Mouse (Mus musculus) midbrain, postnatal 0 days (tissue): ENCODE data around the gene Tet3. TPM values are rescaled to one million over a fixed set of nuclear protein-coding genes. Genes with fewer than 3 reads are reported as not detected.

Experiments used
- ATAC-seq: fragments of 200-750 bp; cut with Nextera tagmentation; 2 replicates; pipeline ENCODE4 v1.8.0; 2017; ENCODE audit warnings: moderate number of reproducible peaks, mild to moderate bottlenecking, moderate TSS enrichment, moderate library complexity; ENCODE audit not compliant: low FRiP score
- DNase-seq: peaks from one replicate; pipeline ENCODE4 v3.0.0-alpha.2; 2015; ENCODE audit warnings: low spot score
- H3K27ac ChIP-seq: fragments of 300-500 bp; sonication (generic); 2 replicates; pipeline ENCODE4 v1.5.1; 2014; ENCODE audit warnings: low read depth, mild to moderate bottlenecking, low read length, mixed read lengths
- H3K27me3 ChIP-seq: fragments of 300-500 bp; sonication (generic); 2 replicates; pipeline ENCODE4 v1.6.1; 2014; ENCODE audit warnings: low read length, control low read depth, mixed read lengths; ENCODE audit not compliant: insufficient read depth
- H3K36me3 ChIP-seq: fragments of 300-500 bp; sonication (generic); 2 replicates; pipeline ENCODE4 v1.6.1; 2014; ENCODE audit warnings: low read length, control low read depth, mixed read lengths; ENCODE audit not compliant: insufficient read depth
- H3K4me1 ChIP-seq: fragments of 300-500 bp; sonication (generic); 2 replicates; pipeline ENCODE4 v1.6.1; 2014; ENCODE audit warnings: mild to moderate bottlenecking, control low read depth, antibody characterized with exemption, low read length, mixed read lengths; ENCODE audit not compliant: insufficient read depth
- H3K4me2 ChIP-seq: fragments of 300-500 bp; sonication (generic); 2 replicates; pipeline ENCODE4 v1.6.1; 2014; ENCODE audit warnings: low read depth, mild to moderate bottlenecking, low read length, mixed read lengths; ENCODE audit not compliant: poor library complexity, severe bottlenecking
- H3K4me3 ChIP-seq: fragments of 300-500 bp; sonication (generic); 2 replicates; pipeline ENCODE4 v1.5.1; 2014; ENCODE audit warnings: low read depth, mild to moderate bottlenecking, low read length, moderate library complexity
- H3K9ac ChIP-seq: fragments of 300-500 bp; sonication (generic); replicated peaks from 2 replicates; pipeline ENCODE4 v1.6.1; 2014; ENCODE audit warnings: mild to moderate bottlenecking, low read length, moderate library complexity, mixed read lengths; ENCODE audit not compliant: poor library complexity, severe bottlenecking
- H3K9me3 ChIP-seq: fragments of 300-500 bp; sonication (generic); 2 replicates; pipeline ENCODE4 v1.6.1; 2016; ENCODE audit warnings: low read length, control low read depth
- CTCF ChIP-seq: IDR thresholded peaks from 2 replicates; pipeline ENCODE4 v1.5.1; 2016; ENCODE audit warnings: antibody characterized with exemption, mild to moderate bottlenecking
- WGBS: fragments of 180-500 bp; shearing (Covaris S2); extraction: QIAGEN DNeasy Blood & Tissue Kit; methylation state at CpG from one replicate; pipeline ENCODE4 v1.1.7; 2014; 5-methylcytosine and 5-hydroxymethylcytosine counted together
- polyA plus RNA-seq: library from polyadenylated mRNA; unstranded; fragments of >200 nt; fragmentation: Nextera tagmentation; extraction: Ambion mirVana; gene quantifications from 2 replicates; pipeline ENCODE4 v1.2.1, GENCODE M21; 2015
- total RNA-seq: library from RNA; depleted of rRNA; stranded (reverse); fragments of >200 nt; gene quantifications from 2 replicates; pipeline ENCODE4 v1.2.3, GENCODE M21; 2014

Tet3 gene
- total and polyA plus RNA-seq, 2 experiments from 2014 or later: 32.0 to 48.5 TPM

DNA sequence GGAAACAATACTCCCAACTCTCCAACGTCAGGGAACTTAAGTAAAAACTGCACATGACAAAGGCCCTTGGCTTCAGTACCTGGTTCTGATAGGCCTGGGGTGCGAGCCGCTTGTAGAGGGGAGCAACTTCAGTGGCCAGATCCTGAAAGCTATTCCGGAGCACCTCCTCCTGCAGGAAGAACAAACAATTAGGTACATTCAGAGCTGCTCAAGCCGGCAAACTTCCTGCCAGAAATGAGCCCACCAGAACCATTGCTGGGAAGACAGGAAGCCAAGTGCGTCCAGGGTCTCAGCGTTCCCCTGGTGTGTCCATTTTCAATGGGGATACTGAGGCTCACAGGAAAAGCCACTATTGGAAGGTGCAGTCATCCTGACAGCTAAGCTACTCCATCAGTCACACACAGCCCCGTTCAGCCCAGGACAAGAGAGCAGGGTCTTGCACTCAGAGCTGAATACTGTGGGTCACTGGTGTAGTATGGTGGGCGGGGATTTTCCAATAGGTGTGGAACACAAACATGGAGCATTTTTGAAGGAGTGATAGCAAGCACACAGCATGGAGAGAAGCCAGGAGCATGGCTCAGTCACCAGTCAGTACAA lies 85.1 kb downstream of the Tet3 start:
- no peak for DNase-seq
- Histone ChIP-seq H3K9ac (no peak overlapping the region), H3K36me3 (peaks cover 89% of the 10 kb centered on the region), H3K27me3 (no peaks in the 10 kb centered on the region), H3K4me2 (no peak overlapping the region), H3K9me3 (no peaks in the 10 kb centered on the region), H3K4me1 (no peaks in the 10 kb centered on the region), H3K27ac (no peak overlapping the region), H3K4me3 (no peak overlapping the region)
- ATAC-seq: no peak
- TF ChIP-seq CTCF: no peak
- 84% methylated on average over 9 of the region's 9 CpGs for WGBS

DNA sequence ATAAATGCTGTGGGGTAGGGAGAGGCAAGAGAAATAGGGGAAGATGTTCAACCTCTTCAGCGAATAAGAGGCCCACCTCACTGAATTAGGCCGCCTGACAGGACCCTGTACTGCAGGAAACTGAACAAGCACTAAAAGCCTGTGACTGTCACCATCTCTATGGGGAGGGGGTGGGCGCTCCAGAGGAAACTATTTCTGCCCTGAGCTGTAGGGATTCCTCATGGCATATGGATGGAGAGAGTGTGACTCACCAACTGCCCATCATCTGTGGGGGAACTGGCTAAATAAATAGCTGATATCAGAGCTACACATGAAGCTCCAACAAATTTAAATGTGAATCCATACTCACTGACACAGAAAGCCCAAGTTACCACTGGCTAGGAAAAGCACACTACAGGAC lies 87.5 kb downstream of the Tet3 start:
- whole genome bisulfite sequencing: 90% methylated on average over 3 of the region's 3 CpGs
- H3K4me2 ChIP-seq: no peak overlapping the region
- no peaks in the 10 kb centered on the region for H3K27me3 ChIP-seq
- no peaks in the 10 kb centered on the region for H3K4me1 ChIP-seq
- H3K27ac ChIP-seq: no peak overlapping the region
- DNase-seq: no peak
- no peak overlapping the region for H3K4me3 ChIP-seq
- no peak overlapping the region for H3K9ac ChIP-seq
- no peak for TF ChIP-seq CTCF
- peaks cover 87% of the 10 kb centered on the region for H3K36me3 ChIP-seq
- ATAC-seq: no peak
- no peaks in the 10 kb centered on the region for H3K9me3 ChIP-seq

DNA sequence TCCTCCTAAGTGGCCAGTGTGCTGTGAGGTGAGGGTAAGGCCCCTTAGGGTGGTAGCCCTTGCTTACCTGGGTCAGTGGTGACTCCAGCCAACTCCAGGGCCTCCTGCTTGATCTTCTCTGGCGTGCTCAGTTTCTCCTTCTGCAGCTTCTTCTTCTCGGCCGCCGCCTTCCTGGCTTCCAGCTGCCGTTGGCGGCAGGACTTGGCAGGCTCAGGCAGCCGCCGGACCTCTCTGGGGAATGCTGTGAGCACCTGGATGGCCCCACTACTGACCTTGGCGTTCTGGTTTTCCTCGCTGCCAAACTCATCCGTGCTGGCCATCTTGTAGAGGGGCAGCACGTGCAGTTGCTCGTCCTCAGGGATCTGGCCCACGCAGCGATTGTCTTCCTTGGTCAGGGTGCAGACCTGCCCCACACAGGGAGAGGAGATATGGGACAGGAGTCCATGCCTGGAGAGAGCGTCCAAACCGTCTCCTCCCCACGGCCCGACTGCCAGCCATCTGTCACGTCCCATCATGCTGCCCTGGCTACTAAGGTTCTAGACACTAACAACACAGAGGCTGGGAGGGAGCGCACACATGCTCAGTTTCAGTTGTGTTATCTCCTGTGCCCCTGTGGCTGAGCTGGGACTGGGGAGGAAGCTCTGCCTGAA lies 88.4 kb downstream of the Tet3 start:
- no peak for DNase-seq
- no peak overlapping the region for H3K4me3 ChIP-seq
- H3K9me3 ChIP-seq: no peaks in the 10 kb centered on the region
- no peak for ATAC-seq
- TF ChIP-seq CTCF: no peak
- H3K4me2 ChIP-seq: no peak overlapping the region
- peaks cover 81% of the 10 kb centered on the region for H3K36me3 ChIP-seq
- no peak overlapping the region for H3K27ac ChIP-seq
- no peaks in the 10 kb centered on the region for H3K27me3 ChIP-seq
- no peaks in the 10 kb centered on the region for H3K4me1 ChIP-seq
- 91% methylated on average over 21 of the region's 21 CpGs for WGBS
- H3K9ac ChIP-seq: no peak overlapping the region

DNA sequence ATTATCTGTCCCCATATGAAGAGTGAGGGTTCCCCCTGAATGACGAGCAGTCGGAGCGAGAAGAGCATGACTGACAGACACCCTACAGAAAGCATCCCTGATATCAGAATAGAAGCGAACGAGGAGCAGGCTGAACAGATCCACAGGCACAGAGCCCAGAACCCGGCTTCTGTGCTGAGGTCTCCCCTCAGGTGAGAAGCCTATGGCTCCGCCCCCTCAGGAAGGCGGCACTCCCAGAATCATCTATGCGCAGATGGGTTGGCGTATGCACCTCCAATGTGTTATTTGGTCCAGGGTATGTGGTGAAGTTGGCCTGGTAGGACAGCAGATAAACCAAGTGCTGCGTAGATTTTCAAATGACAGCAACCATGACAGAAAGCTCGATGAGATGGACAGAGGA lies 95.8 kb downstream of the Tet3 start:
- no peak for ATAC-seq
- Histone ChIP-seq H3K9ac (no peak overlapping the region), H3K4me3 (no peak overlapping the region), H3K4me1 (no peaks in the 10 kb centered on the region), H3K27ac (no peak overlapping the region), H3K4me2 (no peak overlapping the region), H3K9me3 (no peaks in the 10 kb centered on the region), H3K36me3 (peaks cover 39% of the 10 kb centered on the region), H3K27me3 (no peaks in the 10 kb centered on the region)
- TF ChIP-seq CTCF: no peak
- WGBS: 91% methylated on average over 12 of the region's 12 CpGs
- no peak for DNase-seq

DNA sequence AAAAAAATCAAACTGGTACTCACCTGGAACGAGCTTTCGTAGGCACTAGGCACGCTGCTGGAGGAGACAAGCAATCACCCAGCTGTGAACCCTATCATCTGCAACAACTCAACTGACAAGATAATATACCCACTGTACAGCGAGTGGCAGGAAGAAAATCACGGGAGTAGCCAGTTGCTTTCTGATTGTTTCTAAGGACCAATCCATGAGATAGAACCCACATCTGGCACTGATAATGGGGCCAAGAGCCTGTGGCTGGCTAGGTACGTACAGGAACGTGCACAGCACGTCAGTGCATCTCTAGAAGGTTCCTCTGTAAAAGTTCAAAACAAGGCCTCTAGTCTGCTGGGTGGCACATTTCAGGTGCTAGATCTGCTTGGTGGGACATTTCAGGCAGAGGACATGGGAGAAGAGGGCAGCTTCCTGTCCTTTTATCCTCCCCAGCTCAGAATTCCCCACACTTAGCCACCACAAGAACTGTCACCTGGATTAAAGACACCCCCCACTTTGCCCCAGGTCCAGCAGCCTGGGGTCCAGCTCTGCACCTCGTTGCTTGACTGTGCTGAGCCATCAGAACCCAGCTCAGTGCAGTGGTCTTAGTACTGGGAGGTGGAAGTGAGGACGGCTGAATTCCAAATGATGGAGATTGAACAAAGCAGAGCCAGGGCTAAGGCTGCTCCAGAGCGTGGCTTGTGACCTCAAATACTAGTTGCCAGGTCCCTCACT lies 97.2 kb downstream of the Tet3 start:
- Histone ChIP-seq H3K36me3 (peaks cover 28% of the 10 kb centered on the region), H3K27me3 (no peaks in the 10 kb centered on the region), H3K27ac (no peak overlapping the region), H3K9me3 (no peaks in the 10 kb centered on the region), H3K4me3 (no peak overlapping the region), H3K9ac (no peak overlapping the region), H3K4me2 (no peak overlapping the region), H3K4me1 (no peaks in the 10 kb centered on the region)
- no peak for DNase-seq
- WGBS: 88% methylated on average over 11 of the region's 11 CpGs
- ATAC-seq: no peak
- TF ChIP-seq CTCF: no peak

DNA sequence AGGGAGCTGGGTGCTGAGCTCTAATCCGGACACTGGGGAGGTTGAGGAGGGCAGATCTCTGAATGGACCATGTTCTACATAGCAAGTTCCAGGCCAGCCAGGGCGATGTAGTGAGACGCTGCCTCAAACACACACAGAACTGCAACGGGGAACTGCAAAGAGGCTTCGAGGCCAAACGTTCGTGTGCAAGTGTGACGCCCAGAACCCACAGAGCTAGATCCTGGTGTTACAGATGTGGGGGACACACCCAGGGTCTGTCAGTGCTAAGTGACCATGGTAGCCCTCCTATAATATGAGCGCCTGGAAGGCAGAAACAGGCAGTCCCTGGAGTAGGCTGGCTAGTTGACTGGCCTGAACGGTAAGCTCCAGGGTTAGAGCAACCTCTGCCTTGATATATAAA lies 101.4 kb downstream of the Tet3 start:
- no peak overlapping the region for H3K9ac ChIP-seq
- WGBS: 95% methylated on average over 10 of the region's 10 CpGs
- H3K27ac ChIP-seq: no peak overlapping the region
- no peak overlapping the region for H3K4me3 ChIP-seq
- H3K36me3 ChIP-seq: peaks cover 27% of the 10 kb centered on the region
- ATAC-seq (no peak), DNase-seq (no peak)
- H3K4me2 ChIP-seq: no peak overlapping the region
- TF ChIP-seq CTCF: no peak
- H3K27me3 ChIP-seq: no peaks in the 10 kb centered on the region
- no peaks in the 10 kb centered on the region for H3K9me3 ChIP-seq
- no peaks in the 10 kb centered on the region for H3K4me1 ChIP-seq
